Mouse (Mus musculus) heart, postnatal 36 days (tissue): ENCODE results near the gene Gm43552. TPM values are rescaled to one million over a fixed set of nuclear protein-coding genes. Genes with fewer than 3 reads are reported as not detected.

ENCODE experiments used
- DNase-seq, 2 experiments: peaks; one replicate each; pipeline ENCODE4 v3.0.0; 2021 to 2022
- intact Hi-C: fragments of 180-260 bp; cut with DNase I; formaldehyde crosslinking; loops from one replicate; pipeline ENCODE4 v1.15.1; 2025
- total RNA-seq, 2 experiments: library from RNA; stranded (reverse); gene quantifications; 2 replicates each; pipeline ENCODE4 v1.2.3; 2021

Gm43552 gene
- total RNA-seq, 2 experiments from 2014 or later: 2.1 TPM; not detected in 1

GRCm38 (mm10) chr5:65448941-65449340 is 43.7 kb downstream of the Gm43552 start:
- DNase-seq: no peak
- intact Hi-C loops: no loop called here

DNA sequence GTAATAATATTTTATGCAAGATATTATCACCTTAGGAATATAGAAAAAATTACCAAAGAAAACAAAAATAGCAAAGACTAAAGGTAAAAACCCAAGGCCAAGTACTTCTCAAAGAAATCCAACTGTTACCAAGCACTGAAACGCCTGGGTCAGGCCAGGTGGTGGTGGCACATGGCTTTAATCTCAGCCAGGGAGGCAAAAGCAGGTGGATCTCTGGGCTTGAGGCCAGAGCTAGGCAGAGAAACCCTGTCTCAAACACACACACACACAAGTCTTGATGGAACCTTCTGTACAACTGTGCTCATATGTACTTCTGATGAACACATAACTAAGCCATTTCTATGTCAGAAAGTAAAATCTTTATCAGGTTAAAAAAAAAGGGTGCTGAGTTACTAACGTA is 44.8 kb downstream of the Gm43552 start:
- intact Hi-C loops: no loop called here
- no peak for DNase-seq

- intact Hi-C loops: no loop called here
Observed at GRCm38 (mm10) chr5:65446756-65447155, 45.9 kb downstream of the Gm43552 start.

GRCm38 (mm10) chr5:65444981-65445380 is 47.7 kb downstream of the Gm43552 start:
- DNase-seq: no peak
- intact Hi-C loops: no loop called here

More at GRCm38 (mm10) chr5:65446756-65447155, 45.9 kb downstream of the Gm43552 start:
- no peak for DNase-seq

DNA sequence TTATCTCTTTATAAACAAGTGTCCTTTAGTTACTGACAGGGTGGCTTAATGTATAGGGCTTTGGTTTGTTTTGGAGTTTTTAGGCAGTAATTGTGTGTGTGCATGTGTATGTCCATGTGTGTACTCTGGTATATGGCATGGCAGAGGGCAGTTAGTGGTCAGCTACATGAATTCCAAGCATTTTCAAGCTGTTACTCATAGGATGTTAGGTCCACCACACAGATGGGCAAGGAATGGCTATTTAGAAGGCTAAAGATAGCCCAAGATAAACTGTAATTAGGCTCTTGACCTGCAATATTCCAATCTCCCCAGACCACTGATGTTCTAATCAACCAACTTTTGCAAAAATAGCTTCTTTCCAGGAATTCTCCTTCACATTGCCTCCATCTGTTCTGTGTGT is 54.6 kb downstream of the Gm43552 start:
- no peak for DNase-seq
- intact Hi-C loops: loop anchor here (5.0 kb wide), 1 partner anchor 39 kb away; no protein-coding TSS in a partner anchor

DNA sequence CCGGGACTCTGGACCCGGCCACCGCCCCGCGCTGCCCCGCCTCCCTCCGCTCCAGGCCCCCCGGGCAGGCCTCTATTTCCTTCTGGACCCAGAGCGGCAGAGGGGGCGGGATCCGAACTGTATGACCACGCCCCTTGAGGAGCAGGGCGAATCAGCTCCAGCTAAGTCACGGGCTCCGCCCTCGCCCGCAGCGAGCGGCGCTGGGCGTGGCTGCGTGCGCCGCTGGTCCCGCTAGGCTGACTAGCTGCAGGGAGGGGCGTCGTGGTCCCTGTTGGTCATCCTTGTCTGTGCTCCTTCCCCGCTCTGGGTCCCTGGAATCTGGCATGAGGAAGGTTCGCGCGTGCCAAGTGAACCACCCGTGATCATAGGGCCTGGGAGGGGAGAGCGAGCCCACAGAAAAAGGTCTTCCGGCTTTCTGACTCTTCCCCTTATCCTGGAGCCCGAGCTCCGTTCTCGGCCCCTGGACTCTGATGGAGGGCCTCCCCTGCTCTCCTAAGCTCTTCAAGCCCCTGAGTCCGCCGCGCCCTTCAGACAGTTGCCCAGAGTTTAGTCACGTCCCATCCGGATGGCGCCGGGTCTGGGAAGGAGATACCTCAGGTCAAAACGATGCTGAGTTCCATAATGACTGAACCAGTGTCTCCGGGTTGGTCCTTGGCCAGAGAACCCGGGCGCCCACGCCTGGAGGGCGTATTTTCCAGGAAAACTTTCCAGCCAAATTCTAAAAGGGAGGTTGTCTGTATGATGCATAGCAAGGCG is 56.6 kb downstream of the Gm43552 start, which contains the start of gene Ugdh:
Ugdh (minus strand) TSS at position 144 of the 756 bp plus-strand sequence.
- intact Hi-C loops: loop anchor here (1.0 to 5.0 kb wide), 2 partner anchors 41 to 45 kb away; partner anchors contain the start of genes Lias and Rpl9
- peak; percentile 94 to 96 for DNase-seq

- DNase-seq: no peak
- intact Hi-C loops: loop anchor here (1.0 to 5.0 kb wide), 2 partner anchors 42 to 44 kb away; partner anchors contain the start of genes Lias and Rpl9
Observed at GRCm38 (mm10) chr5:65435363-65435805, 57.2 kb downstream of the Gm43552 start.

DNA sequence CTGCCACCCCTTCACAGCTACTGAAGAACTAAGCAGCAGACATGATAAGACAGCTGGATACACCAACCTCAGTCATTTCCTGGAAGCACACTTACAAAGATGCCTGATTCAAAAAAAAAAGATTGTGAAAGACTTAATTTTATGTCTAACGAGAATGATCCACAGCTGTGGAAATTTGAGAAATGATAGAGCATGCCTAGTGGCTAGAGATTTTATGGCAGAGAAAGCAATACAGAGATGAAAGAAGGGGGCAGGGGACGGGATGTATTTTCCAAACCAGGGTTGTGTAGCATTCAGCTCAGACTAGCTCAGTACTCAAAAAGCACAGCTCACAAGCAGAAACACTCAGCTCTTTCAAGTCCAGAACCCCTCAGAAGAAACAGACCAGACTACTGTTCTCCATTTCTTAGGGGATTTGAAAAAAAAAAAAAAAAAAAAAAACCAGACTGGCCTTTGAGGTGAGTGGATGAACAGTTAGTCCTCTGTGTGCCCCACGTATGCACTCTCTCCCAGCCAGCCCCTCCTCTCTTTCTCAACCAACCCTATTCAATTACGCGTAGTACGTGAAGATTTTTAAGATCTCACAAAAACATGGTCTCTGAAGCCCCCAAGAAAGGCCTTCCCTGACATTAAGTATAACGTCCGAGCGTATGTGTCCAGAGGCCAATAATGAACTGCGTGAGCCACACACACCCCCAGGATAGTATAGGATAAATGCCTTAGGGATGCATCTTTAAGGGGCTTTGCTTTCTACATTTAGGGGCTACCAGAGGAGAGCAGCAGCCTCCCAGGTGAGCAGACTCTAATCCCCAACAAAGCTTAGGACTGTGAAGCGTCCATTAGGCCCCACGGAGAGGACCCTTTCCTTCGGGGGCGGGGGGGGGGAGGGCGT is 57.9 kb downstream of the Gm43552 start:
- intact Hi-C loops: loop anchor here (1.0 to 5.0 kb wide), 2 partner anchors 43 kb away; partner anchors contain the start of genes Lias and Rpl9
- peak in 1 of 2 experiments; percentile 7 for DNase-seq

DNA sequence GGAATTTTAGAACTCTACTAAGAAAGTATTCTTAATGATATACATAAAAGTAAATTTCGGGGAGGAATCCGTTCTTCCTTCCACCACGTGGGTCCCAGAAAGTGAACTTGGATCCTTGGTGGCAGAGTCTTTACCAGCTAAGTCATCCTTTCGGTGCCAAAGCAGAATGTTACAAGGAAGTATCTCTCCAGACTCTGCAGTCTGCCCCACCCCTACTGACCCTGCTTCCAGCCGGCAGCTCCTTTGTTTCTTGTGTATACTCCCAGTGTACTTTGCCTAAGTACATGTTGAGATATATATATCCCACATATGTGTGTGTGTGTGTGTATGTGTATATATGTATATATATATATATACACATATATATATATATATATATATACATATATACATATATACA is 63.2 kb downstream of the Gm43552 start:
- no peak for DNase-seq
- intact Hi-C loops: no loop called here

DNA sequence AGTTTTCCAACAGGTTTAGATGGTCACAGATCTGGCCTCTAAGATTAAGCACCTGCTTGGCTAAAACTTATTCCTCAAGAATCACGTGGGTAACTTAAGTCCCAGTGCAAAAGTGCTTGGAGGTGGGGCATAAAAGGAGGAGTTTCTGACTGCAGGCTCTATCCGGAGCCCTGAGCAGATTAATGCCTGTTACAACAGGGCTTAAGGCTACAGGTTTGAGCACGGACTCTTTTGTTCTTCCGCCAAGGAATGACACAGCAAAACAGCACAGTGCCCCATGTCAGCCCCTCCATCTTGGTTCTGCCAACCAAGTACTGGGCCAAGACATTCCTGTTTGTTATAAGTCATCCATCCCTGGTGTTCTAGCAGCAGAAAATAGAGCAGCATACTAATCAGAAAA is 64.3 kb downstream of the Gm43552 start:
- intact Hi-C loops: no loop called here
- no peak for DNase-seq

GRCm38 (mm10) chr5:65425251-65425650 is 67.4 kb downstream of the Gm43552 start:
- DNase-seq: no peak

DNA sequence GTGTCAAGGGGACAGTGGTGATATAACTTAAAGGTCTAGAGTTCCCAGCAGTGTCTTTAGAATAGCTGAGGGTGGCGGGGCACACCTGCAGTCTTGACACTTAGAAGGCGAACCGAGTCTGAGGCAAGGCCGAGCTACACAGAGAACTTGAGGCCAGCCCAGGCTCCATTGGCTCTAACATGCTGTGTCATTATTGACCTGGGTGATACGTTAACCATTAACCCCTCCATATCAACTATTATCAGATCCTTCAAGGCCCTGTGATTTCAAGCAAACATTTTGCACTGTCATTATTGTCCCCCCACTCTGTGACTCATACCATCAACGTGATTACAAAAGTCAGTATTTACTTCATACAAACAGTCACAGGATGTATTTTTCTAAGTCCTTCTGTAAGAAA is 68.4 kb downstream of the Gm43552 start:
- intact Hi-C loops: no loop called here
- DNase-seq: no peak

More at GRCm38 (mm10) chr5:65425251-65425650, 67.4 kb downstream of the Gm43552 start:
- intact Hi-C loops: no loop called here

GRCm38 (mm10) chr5:65422803-65423202 is 69.8 kb downstream of the Gm43552 start:
- DNase-seq: no peak
- intact Hi-C loops: no loop called here

- no peak for DNase-seq
- intact Hi-C loops: no loop called here
Observed at GRCm38 (mm10) chr5:65420822-65421221, 71.8 kb downstream of the Gm43552 start.

DNA sequence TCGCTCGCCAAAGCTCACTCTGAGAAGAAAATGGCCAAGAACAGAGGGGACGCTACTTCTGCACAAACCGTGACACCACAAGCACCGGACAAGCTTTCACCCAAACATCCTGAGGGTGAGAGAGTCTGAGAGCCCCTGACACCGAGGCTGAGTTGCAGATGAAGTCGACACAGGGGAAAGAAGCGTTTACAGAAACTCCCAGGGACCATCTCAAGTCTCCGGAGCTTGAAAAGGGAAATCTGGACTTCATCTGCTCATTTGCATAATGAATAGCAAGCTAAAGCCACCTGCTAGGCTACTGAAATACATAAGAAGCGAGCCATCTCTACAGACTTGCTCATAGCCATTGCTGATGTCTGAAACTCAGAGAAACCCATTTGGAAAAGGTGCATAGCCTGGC is 73.5 kb downstream of the Gm43552 start:
- no peak for DNase-seq
- intact Hi-C loops: no loop called here

GRCm38 (mm10) chr5:65415653-65416458 is 76.8 kb downstream of the Gm43552 start:
- intact Hi-C loops: no loop called here
- peak; percentile 30 to 37 for DNase-seq

DNA sequence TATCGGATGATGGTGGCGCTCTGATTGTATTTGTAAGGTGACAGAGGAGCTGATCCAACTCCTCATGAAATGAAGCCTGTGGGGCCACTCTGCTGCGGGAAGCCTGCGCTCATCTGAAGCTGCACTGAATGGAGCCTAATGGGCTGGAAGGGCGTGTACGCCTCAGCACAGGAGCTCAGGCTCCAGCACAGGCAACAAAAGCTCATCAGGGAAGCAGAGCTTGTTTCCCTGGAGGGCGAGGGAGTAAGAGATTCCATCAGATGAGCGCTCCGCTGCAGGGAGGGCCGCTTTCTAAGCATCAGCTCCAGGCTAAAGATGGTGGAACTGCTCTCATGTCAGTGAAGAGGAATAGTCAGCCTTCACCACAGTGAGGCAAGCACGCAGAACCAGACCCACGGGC is 84.6 kb downstream of the Gm43552 start:
- DNase-seq: no peak
- intact Hi-C loops: no loop called here

DNA sequence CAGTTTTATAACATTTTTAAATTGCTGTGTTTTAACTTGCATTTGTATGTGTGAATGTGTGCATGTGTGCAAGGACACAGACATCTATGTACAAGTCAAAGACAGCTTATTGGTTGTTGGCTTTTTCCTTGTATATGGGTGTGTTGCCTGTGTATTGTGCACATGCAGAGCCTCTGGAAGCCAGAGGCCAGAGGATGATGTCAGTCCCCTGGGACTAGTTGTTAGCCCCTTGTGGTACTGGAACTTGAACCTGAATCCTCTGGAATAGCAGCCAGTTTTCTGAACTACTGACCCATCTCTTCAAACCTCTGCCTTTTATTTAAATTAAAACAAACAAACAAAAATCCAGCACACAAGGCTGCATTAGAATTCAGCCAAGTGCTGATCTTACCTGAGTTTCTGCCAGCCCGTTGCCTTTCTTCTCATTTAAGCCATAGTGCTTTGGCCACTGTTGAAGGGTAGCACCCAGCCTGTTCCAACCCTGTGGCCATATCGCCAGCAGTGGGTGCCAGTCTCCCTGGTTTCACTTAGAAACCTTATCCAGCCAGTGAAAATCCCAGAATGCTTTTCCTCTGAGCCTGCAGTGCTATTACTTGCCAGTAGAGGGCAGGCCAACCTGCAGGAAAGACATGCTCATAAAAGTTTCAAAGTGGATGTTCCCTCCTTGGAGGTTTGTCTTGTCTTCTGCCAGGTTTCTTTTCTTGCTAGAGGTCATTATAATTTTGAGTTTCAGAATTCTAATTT is 91.2 kb downstream of the Gm43552 start:
- peak; percentile 78 to 85 for DNase-seq
- intact Hi-C loops: loop anchor here (2.0 to 5.0 kb wide), 3 partner anchors 126 to 536 kb away; no protein-coding TSS in a partner anchor

DNA sequence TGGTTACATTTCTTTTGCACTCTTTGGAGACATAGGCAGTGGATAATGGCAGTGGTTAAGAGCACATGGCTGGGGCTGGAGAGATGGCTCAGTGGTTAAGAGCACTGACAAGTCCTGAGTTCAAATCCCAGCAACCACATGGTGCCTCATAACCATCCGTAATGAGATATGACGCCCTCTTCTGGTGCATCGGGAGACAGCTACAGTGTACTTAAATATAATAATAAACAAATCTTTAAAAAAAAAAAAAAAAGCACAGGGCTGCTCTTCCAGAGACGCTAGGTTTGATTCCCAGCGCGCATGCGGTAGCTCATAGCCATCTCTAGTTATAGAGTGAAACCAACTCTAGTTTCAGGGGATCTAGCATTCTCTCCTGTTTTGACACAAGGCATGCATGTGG is 98.2 kb downstream of the Gm43552 start:
- DNase-seq: no peak
- intact Hi-C loops: loop anchor here (10.0 kb wide), 1 partner anchor 390 kb away; no protein-coding TSS in a partner anchor
